Mouse (Mus musculus) spleen, adult 10 weeks (tissue): ENCODE results near the gene Madcam1. TPM values are rescaled to one million over a fixed set of nuclear protein-coding genes. Genes with fewer than 3 reads are reported as not detected.

ENCODE experiments used
- polyA plus RNA-seq: library from polyadenylated mRNA; stranded (reverse); fragments of 350-450 nt; fragmentation: Illumina TruSeq; extraction: RNeasy Lipid Tissue Mini Kit (QIAGEN cat#74804); gene quantifications from one replicate; pipeline ENCODE4 v1.2.3, GENCODE M21; 2015; ENCODE audit warnings: low replicate concordance; ENCODE audit not compliant: insufficient read depth

Gene Madcam1
- polyA plus RNA-seq, result 8.2 TPM

DNA sequence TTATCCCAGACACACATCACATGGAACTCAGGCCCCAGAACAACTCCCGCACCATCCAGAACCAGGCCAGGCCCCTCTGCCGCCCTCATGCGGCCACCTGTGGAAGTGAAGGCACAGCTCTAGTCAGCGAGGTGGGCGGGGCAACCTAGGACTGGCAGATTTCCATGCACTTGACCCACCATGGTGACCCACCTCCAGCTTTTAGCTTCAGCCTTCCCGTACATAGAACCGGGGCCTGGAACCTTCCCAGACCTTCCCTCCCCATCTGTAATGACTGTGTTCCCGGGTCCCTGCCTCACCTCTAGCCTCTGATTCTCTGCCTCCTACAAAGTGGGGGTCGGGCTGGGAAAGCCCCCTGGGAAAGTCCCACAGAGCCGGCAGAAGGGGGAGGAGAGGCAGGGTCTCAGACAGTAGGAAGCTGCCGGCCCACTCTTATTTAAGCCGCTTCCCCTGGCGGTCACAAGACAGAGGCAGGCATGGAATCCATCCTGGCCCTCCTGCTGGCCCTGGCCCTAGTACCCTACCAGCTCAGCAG lies at the start of gene Madcam1:
Madcam1 (plus strand) TSS at position 429 of the 535 bp plus-strand sequence.

DNA sequence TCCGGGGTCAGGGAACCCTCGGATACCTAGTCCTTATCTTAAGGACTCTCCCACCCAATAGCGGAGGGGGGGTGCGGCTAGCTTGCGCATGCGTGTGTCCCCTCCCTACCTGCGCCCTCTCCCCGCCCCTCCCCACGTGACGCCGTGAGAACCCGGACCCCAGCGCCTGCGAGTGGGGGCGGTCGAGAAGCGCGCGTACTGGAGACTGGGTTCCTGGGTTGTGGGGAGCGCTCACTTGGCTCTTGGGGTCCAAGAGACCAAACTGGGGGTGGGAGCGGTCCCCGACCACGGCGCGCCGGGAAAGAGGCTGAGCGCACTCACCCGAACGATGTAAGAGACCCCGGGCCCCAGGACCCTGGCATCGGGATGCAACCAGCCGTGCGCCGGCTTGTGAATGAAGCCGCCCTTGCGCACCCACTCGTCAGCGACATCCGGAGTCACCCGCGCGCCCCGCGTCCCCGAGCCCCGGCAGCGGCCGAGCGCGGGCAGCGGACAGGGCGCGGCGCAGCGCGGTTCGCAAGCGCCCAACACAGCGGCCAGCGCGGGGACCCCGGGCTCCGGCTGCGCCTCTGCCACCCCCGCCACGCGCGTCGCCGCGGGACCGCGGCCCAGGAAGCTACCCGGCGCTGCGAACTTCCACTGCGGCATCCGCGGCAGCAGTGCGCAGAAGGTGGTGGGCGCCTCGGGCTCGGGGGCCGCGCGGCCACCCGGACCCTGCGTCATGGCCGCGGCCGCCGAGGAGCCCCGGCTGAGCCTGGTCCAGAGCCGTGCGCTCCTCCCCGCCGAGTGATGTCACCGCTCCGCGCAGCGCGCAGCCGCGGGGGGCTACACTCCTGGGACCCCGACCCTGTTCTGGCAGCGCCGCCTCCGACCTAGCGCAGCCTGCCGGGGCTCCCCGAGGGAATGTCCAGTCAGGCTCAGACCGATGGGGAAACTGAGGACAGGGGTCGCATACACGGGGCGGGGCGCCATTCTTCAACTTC lies 26.9 kb upstream of the Madcam1 start, which contains the start of gene Shc2:
Shc2 (minus strand) TSS at position 791 of the 983 bp plus-strand sequence.

DNA sequence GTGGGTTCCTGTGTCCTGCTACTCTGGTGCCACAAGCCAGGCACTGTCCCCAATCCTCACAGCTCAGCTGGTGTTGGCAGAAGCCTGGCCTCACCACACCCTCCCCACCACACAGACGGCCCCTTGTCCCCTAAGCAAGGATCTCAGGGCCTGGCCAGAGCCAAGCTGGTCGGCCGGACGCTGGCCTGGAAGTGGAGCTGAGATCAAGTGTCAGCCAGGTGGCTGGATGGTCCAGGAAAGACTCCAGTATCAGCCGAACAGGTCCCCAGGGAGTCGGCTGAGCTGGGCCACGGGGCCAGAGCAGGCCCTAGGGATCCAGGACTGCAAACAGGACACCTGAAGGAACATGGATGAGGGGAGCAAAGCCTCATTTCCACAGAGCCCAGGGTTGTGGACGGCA lies 18.6 kb upstream of the Madcam1 start, which contains the start of gene Odf3l2:
Odf3l2 (minus strand) TSS at position 28 of the 400 bp plus-strand sequence.

DNA sequence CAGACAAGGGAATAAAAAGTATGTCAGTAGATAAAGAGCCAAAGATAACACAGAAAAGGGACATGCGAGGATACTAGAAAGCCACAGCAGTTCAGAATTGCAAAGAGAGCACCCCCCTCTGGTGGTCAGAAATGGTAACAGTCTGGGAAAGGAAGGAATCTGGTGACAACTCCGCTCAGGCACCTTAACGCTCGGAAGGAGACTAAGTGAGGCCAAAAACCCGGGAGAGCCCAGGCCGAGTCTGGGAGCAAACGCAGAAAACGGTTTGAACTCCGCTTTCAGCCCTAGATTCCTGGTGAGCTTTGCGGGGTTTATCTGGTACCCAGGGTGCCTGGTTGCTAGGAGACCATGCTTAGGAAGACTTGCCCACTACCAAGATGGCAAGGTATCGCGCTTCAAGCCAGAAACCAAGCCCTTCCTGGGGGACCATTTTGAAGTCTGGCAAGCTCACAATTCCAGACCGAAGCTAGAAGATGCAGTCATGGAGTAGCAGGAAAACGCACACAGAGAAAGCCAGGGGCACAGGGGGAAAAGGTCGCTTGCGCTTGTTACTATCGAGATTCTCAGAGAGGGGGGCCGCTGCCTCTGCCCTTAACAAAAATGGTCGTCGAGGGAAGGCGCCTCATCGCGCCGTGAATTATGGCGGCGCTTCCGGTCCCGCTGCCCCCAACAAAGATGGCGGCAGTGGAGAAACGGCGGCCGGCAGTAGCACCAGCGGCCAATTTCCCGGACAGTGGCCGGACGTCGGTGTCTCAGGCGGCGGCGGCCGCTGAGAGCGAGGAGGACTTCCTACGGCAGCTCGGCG lies 4.6 kb downstream of the Madcam1 start, which contains the start of gene Tpgs1:
Tpgs1 (plus strand) TSS at position 599 of the 805 bp plus-strand sequence.

DNA sequence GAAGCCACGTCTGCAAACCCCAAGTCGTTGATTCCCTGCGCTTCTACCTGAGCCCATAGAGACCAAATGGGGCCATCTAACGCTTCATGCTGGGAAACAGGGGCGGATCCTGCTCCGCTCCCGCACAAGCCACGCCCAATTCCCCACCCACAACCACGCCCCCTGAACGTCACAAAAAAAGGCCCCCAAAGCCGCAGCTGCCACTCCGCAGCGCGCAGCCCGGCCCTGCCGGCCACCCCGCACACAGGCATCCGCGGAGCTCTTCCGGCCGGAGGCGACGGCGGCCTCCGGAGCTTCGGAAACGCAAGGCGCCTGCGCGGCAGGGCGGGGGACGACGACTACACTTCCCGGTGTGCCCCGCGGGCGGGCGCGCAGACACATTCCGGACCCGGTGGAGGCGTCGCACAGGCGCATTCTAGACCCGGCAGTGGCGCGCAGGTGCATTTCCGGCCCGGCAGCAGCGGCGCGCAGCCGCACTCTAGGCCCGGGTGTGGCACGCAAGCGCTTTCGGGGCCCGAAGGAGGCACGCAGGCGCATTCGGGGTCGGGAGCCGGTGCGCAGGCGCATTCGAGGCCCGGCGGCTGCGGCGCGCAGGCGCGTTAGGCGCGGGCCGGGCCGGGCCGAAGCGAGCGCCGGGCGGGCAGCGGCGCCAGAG lies 17.4 kb downstream of the Madcam1 start, which contains the start of gene Cdc34:
Cdc34 (plus strand) TSS at position 605 of the 655 bp plus-strand sequence.

DNA sequence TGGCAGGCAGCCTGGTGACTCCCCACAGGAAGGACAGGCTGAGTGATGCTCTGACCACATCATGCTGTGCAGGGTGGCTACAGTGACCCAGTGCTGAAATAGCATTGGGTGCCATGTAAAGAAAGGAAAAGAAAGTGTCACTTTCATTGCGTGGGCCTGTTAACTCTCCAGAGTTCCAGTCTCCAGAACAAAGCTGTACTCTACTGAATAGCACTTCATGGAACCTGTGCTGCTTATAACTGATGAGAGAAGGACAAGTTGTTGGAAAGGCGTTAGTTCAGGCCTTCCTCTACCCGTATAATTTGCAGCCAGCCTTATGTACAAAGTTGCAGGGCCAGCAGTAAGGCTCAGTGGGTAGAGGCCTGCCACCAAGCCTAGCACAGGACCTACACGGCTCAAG lies 24.4 kb downstream of the Madcam1 start, which contains the start of gene Gzmm:
Gzmm (plus strand) TSS at position 301 of the 400 bp plus-strand sequence.

DNA sequence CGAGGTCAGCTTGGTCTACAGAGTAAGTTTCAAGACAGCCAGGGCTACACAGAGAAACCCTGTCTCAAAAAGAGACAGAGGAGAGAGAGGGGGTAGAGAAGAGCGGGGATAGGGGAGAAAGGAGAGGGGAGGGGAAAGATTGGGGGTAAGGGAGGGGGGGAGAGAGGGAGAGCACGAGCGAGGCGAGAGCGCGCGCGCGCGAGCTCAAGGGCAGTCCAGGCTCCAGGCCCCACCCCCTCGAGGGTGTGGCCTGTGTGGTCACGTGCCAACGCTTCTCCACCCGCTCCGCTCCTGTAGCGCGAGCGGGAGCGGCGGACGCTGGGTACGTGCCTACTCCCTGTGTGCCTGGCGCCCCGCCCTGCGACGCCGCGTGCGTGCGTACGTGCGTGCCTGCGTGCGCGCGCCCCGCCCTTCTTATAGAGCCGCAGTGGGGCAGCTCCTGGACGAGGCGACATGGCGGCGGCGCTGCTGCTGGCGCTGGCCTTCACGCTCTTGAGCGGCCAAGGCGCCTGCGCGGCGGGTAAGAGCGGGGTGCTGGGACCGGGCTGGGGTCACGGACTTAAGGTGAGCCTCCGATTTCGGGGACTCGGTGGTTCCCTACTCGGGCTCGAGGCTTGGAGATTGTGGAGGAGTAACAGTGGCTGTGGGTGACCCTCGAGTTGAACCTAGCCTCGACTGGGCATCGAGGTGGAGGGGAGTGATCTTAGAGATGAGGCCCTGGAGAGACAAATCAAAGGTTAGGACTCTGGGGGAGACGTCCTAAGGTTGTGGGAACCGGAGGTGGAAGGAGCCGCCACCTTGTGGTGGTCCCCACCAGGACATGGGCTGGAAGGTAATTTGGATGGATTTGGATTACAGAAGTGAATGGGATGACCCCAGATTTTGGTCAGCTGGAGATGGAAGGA lies 40.0 kb downstream of the Madcam1 start, which contains the start of gene Bsg:
Bsg (plus strand) TSS at position 427 of the 905 bp plus-strand sequence.

DNA sequence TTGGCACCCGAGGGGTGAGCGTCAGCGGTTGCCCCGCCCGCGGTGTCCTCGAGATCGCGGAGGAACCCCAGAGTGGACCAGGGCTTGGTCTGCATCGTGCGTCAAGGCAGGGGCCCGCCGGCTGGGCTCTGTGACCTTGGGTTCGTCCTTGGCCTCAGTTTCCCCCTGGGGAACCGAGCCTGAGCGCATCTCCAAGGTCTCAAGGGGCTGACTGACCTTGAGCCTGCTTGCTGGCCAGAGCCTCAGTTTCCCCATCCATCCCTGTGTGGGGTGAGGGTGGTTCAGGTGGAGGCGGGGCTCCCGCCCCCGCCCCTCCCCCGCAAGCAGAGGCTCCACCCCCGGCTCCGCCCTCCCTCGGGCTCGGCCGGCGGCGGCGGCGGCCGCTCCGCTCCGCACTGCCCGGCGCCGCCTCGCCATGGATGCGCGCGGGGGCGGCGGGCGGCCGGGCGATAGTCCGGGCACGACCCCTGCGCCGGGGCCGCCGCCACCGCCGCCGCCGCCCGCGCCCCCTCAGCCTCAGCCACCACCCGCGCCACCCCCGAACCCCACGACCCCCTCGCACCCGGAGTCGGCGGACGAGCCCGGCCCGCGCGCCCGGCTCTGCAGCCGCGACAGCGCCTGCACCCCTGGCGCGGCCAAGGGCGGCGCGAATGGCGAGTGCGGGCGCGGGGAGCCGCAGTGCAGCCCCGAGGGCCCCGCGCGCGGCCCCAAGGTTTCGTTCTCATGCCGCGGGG lies 52.1 kb downstream of the Madcam1 start, which contains the start of gene Hcn2:
Hcn2 (plus strand) TSS at position 381 of the 734 bp plus-strand sequence.

Other genes starting within 250 kb of the Madcam1 start
- not detected for gene Vmn2r83, start 195.8 kb upstream of the Madcam1 start, polyA plus RNA-seq
- 3.2 TPM for gene Plpp2, start 130.8 kb upstream of the Madcam1 start, polyA plus RNA-seq
- gene Mier2, start 109.4 kb upstream of the Madcam1 start, polyA plus RNA-seq, result 11.8 TPM
- not detected for gene Theg, start 77.2 kb upstream of the Madcam1 start, polyA plus RNA-seq
- not detected for gene C2cd4c, start 50.5 kb upstream of the Madcam1 start, polyA plus RNA-seq
- 0.62 TPM for gene Shc2, start 26.6 kb upstream of the Madcam1 start, polyA plus RNA-seq
- not detected for gene Odf3l2, start 18.8 kb upstream of the Madcam1 start, polyA plus RNA-seq
- 6.4 TPM for gene Tpgs1, start 4.8 kb downstream of the Madcam1 start, polyA plus RNA-seq
- gene Cdc34, start 17.6 kb downstream of the Madcam1 start, polyA plus RNA-seq, result 43.0 TPM
- gene Gzmm, start 24.5 kb downstream of the Madcam1 start, polyA plus RNA-seq, result 1.5 TPM
- 159 TPM for gene Bsg, start 39.9 kb downstream of the Madcam1 start, polyA plus RNA-seq
- gene Hcn2, start 52.1 kb downstream of the Madcam1 start, polyA plus RNA-seq, result not detected
- 16.0 TPM for gene Polrmt, start 82.0 kb downstream of the Madcam1 start, polyA plus RNA-seq
- not detected for gene Fgf22, start 90.5 kb downstream of the Madcam1 start, polyA plus RNA-seq
- 5.5 TPM for gene Rnf126, start 102.4 kb downstream of the Madcam1 start, polyA plus RNA-seq
- gene Fstl3, start 112.7 kb downstream of the Madcam1 start, polyA plus RNA-seq, result 1.2 TPM
- gene Prss57, start 126.4 kb downstream of the Madcam1 start, polyA plus RNA-seq, result 0.25 TPM
- 3.1 TPM for gene Palm, start 129.0 kb downstream of the Madcam1 start, polyA plus RNA-seq
- gene Misp, start 156.4 kb downstream of the Madcam1 start, polyA plus RNA-seq, result not detected
- 156 TPM for gene Ptbp1, start 189.9 kb downstream of the Madcam1 start, polyA plus RNA-seq
- gene Prtn3, start 209.9 kb downstream of the Madcam1 start, polyA plus RNA-seq, result not detected
- 0.47 TPM for gene Plppr3, start 210.1 kb downstream of the Madcam1 start, polyA plus RNA-seq
- 0.35 TPM for gene Elane, start 221.7 kb downstream of the Madcam1 start, polyA plus RNA-seq
- 1.0 TPM for gene Cfd, start 226.3 kb downstream of the Madcam1 start, polyA plus RNA-seq
- gene Med16, start 244.4 kb downstream of the Madcam1 start, polyA plus RNA-seq, result 3.4 TPM
- not detected for gene Gm26602, start 246.3 kb downstream of the Madcam1 start, polyA plus RNA-seq